Mouse (Mus musculus) intestine, embryonic 15.5 days (tissue): ENCODE measurements around the gene Gm281. TPM values are rescaled to one million over a fixed set of nuclear protein-coding genes. Genes with fewer than 3 reads are reported as not detected.

Experiments used
- ATAC-seq: fragments of 200-750 bp; cut with Nextera tagmentation; 2 replicates; pipeline ENCODE4 v1.8.0; 2017; ENCODE audit warnings: moderate TSS enrichment, moderate library complexity
- H3K27ac ChIP-seq: fragments of 300-500 bp; sonication (generic); 2 replicates; pipeline ENCODE4 v1.5.1; 2015; ENCODE audit warnings: mild to moderate bottlenecking, inconsistent platforms
- H3K27me3 ChIP-seq: fragments of 300-500 bp; sonication (generic); replicated peaks from 2 replicates; pipeline ENCODE4 v1.6.1; 2015; ENCODE audit warnings: inconsistent platforms
- H3K36me3 ChIP-seq: fragments of 300-500 bp; sonication (generic); 2 replicates; pipeline ENCODE4 v1.6.1; 2015; ENCODE audit warnings: inconsistent platforms
- H3K4me1 ChIP-seq: fragments of 300-500 bp; sonication (generic); replicated peaks from 2 replicates; pipeline ENCODE4 v1.6.1; 2015; ENCODE audit warnings: inconsistent platforms
- H3K4me2 ChIP-seq: fragments of 300-500 bp; sonication (generic); replicated peaks from 2 replicates; pipeline ENCODE4 v1.6.1; 2015; ENCODE audit warnings: mild to moderate bottlenecking, inconsistent platforms
- H3K4me3 ChIP-seq: fragments of 300-500 bp; sonication (generic); replicated peaks from 2 replicates; pipeline ENCODE4 v1.5.1; 2015; ENCODE audit warnings: inconsistent platforms
- H3K9ac ChIP-seq: fragments of 300-500 bp; sonication (generic); 2 replicates; pipeline ENCODE4 v1.6.1; 2015; ENCODE audit warnings: inconsistent platforms
- H3K9me3 ChIP-seq: fragments of 300-500 bp; sonication (generic); 2 replicates; pipeline ENCODE4 v1.6.1; 2016; ENCODE audit warnings: inconsistent platforms
- WGBS: fragments of 180-500 bp; shearing (Covaris S2); methylation state at CpG from one replicate; pipeline ENCODE4 v1.1.7; 2015; 5-methylcytosine and 5-hydroxymethylcytosine counted together
- polyA plus RNA-seq: library from polyadenylated mRNA; unstranded; fragments of >200 nt; fragmentation: Nextera tagmentation; extraction: Ambion mirVana; gene quantifications from 2 replicates; pipeline ENCODE4 v1.2.1, GENCODE M21; 2015

Gene Gm281
- polyA plus RNA-seq, 1 experiment from 2014 or later = not detected

DNA sequence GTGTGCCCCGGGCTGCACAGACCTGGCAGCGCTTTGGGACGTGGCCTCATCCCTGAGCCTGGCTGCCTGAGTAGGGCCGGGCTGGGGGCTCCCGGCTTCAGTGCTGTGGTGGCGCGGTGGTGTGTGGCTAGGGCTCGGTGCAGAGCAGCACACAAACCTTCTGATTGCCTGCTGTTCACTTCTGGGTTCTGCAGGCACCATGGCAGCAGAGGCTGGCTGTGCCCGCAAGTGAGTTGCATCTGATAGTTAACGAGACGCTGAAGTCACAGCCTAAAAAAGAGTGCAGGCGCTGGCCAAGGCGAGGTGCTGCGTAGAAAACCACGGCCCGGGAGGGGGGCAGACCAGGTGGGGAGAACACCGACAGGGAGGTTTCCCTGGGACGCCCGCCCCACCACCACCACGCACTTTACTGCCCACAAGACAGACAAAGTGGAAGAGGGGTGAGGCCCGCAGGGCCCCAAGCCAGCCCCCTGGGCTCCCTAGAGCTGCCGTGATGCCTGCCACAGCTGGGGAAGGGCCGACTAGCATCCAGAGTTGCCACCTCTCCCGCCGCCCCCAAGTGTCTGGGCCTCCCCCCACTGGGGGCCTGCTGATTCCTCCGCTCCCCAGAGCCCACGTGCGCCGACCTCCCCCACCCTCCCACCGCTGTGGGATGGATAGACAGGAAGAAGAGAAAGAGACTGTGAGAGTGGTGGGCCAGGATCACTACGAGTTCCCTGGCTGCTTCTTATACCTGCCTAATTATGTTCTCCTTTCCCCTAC, 19.2 kb upstream of the Gm281 start:
- Histone ChIP-seq H3K4me1 (no peaks in the 10 kb centered on the region; the same call in 1 of the 2 replicates), H3K36me3 (no peaks in the 10 kb centered on the region), H3K9ac (peak overlapping the region; percentile 32), H3K4me3 (peak overlapping the region; percentile 27), H3K27ac (no peak overlapping the region), H3K27me3 (no peaks in the 10 kb centered on the region), H3K4me2 (peak overlapping the region; percentile 72), H3K9me3 (no peaks in the 10 kb centered on the region)
- 36% methylated on average over 31 of the region's 31 CpGs for WGBS
- ATAC-seq = peak; percentile 65

DNA sequence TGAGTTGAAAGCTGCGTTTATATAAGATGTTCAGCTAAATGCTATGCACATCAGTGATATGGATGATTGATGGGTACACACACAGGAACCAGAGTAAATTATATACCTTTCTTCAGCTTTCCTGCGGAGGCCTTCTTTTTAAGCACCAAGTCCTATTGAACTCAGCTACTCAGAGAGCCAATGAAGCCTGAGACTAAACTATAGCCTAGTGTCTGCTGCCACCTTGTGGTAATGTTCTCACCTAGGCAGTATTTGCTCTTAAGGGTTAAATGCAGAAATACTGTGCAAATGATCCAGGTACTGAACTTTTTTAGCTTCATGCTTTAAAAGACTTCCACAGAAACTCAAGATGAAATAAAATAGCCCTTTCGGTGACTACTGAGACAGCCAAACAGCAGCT, 3.4 kb upstream of the Gm281 start:
- Histone ChIP-seq H3K4me1 (no peaks in the 10 kb centered on the region), H3K27me3 (no peaks in the 10 kb centered on the region), H3K36me3 (no peaks in the 10 kb centered on the region), H3K9me3 (no peaks in the 10 kb centered on the region), H3K27ac (no peak overlapping the region), H3K4me3 (no peak overlapping the region), H3K9ac (no peak overlapping the region), H3K4me2 (no peak overlapping the region)
- WGBS = 37% methylated on average over 3 of the region's 3 CpGs
- peak; percentile 65 for ATAC-seq

DNA sequence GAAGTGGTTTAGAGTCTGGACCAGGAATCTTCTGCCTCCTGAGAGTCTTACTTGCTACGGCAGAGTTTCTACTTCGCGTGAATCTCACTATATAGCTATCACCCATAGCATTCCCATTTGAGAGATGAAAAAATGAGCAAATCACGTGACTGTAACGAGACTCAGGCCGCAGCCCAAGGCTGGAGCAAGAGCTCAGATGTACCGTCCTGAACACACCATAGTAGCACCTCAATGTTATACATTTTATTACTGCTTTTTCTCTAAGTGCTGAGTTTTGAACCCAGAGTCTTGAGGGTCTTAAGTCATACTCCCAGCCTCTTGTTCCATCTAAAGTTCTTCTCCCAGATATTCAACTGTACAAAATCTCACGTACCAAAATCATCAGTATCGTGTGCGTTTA, 2.9 kb upstream of the Gm281 start:
- WGBS = 87% methylated on average over 10 of the region's 10 CpGs

DNA sequence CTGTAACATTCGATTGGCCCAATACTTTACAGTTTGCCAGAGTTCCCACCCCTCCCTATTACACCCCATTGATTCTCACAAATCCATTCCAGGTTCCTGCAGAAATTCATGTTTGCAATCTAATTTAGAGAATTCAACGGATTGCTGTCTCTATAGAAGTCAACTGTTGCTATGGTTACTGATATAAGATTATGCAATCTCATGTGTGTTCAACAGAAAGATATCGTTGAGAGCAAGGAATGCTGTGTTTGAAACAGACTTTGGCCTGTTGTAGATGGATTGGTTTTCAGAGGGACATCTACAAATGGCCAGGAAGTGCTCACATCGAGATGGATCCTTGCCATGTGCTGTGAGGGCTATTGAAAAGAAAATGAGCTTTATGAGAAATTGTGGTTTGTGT, 929 bp upstream of the Gm281 start:
- Histone ChIP-seq H3K36me3 (no peaks in the 10 kb centered on the region), H3K4me2 (no peak overlapping the region), H3K4me1 (no peaks in the 10 kb centered on the region), H3K4me3 (no peak overlapping the region), H3K27ac (no peak overlapping the region), H3K9me3 (no peaks in the 10 kb centered on the region), H3K9ac (no peak overlapping the region), H3K27me3 (no peaks in the 10 kb centered on the region)
- peak; percentile 64 for ATAC-seq
- WGBS = 59% methylated on average over 4 of the region's 4 CpGs

More for the DNA sequence above, 2.9 kb upstream of the Gm281 start:
- no peaks in the 10 kb centered on the region for H3K36me3 ChIP-seq
- H3K4me3 ChIP-seq = no peak overlapping the region
- no peaks in the 10 kb centered on the region for H3K4me1 ChIP-seq
- no peak overlapping the region for H3K27ac ChIP-seq
- ATAC-seq = no peak
- H3K9ac ChIP-seq = no peak overlapping the region
- no peaks in the 10 kb centered on the region for H3K27me3 ChIP-seq
- no peaks in the 10 kb centered on the region for H3K9me3 ChIP-seq
- H3K4me2 ChIP-seq = no peak overlapping the region

DNA sequence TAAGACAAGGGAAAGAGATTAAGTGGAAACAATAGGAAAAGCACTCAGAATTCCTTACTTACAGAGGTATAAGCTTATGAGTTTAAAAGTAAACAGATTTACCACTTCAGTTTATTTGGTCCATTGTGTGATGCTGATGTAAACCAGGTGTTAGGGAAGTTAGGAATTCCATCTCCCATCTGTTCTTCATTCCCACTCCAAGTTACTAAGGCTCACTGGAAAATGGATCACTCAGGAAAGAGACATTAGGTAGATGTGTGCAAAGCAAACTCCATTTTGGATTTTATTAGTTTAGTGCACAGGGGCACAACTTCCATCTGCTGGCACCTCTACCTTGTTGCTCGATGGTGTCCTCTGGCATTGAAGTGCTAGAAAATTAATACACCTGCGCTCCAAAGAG, 4.1 kb downstream of the Gm281 start:
- Histone ChIP-seq H3K27me3 (no peaks in the 10 kb centered on the region), H3K4me3 (no peak overlapping the region), H3K9me3 (no peaks in the 10 kb centered on the region), H3K4me2 (no peak overlapping the region), H3K9ac (no peak overlapping the region), H3K4me1 (no peaks in the 10 kb centered on the region), H3K27ac (no peak overlapping the region), H3K36me3 (no peaks in the 10 kb centered on the region)
- no peak for ATAC-seq
- 82% methylated on average over 2 of the region's 2 CpGs for WGBS

DNA sequence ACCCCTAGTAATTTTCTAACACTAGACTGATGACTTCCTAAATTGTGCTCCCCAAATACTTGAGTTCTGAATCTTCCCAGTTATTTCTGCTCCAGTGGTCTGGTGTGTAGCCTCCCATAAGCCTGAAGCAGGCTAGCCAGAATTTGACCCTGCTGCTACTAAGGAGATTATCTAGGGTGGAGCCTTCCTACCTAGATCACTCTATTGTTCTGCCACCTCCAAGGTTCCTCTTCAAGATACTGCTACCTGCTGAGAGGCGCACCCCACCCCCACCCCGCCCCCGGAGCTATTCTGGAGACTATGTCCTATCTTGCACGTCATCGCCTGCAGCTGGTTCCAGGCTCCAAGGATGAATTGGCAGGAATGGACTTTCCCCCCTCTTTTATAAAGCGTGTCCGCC, 7.1 kb downstream of the Gm281 start:
- Histone ChIP-seq H3K4me2 (no peak overlapping the region), H3K4me3 (no peak overlapping the region), H3K4me1 (no peaks in the 10 kb centered on the region), H3K27ac (no peak overlapping the region), H3K36me3 (no peaks in the 10 kb centered on the region), H3K9me3 (no peaks in the 10 kb centered on the region), H3K27me3 (no peaks in the 10 kb centered on the region), H3K9ac (no peak overlapping the region)
- ATAC-seq = no peak
- WGBS = 87% methylated on average over 7 of the region's 7 CpGs

DNA sequence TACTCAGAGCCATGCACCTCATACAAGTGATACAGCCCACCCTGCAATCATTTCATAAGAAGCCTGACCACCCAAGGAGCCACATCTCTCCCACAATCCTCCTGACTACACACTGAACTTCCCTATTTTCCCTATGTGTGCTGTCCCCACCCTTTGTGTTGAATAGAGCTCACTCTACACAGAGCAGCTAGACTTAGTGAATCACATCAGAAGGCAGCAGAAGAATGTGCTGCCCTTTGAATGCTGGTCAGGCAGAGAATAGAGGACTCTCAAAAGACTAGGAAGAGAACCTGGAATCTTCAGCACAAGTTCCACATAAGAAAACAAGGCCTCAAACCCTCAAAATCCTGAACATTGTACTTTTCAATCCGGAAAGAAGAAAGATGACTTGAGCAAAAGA, 7.8 kb downstream of the Gm281 start:
- Histone ChIP-seq H3K4me2 (no peak overlapping the region), H3K4me3 (no peak overlapping the region), H3K36me3 (no peaks in the 10 kb centered on the region), H3K27me3 (no peaks in the 10 kb centered on the region), H3K9me3 (no peaks in the 10 kb centered on the region), H3K27ac (no peak overlapping the region), H3K4me1 (no peaks in the 10 kb centered on the region), H3K9ac (no peak overlapping the region)
- ATAC-seq = no peak
- 86% methylated on average over 1 of the region's 1 CpGs for WGBS

DNA sequence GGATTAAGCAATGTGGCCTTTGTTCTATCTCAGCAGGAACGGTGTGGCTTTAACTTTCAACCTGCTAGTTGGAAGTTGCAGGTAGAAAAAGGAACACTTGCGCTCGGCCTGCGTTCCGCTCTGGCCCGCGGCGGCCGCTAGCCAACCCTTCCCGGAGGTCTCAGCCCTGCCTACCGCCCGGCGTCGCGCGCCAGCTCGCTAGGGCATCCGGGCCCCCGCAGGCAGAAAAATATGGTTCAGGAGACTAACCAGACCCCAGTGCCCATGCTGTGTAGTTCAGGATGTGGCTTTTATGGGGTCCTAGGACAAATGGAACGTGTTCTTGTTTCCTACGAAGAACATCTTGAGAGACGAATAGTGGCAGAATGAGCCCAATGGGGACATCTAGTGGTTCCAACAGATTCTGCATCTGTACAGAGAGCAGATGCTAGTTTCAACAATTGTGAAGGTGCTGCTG, 12.6 kb downstream of the Gm281 start:
- no peaks in the 10 kb centered on the region for H3K4me1 ChIP-seq
- under 1% methylated on average over 22 of the region's 22 CpGs for WGBS
- peak; percentile 87 for ATAC-seq
- peak overlapping the region; percentile 90 for H3K4me2 ChIP-seq
- no peaks in the 10 kb centered on the region for H3K36me3 ChIP-seq
- peak overlapping the region; percentile 47 for H3K4me3 ChIP-seq
- H3K9me3 ChIP-seq = no peaks in the 10 kb centered on the region
- H3K27ac ChIP-seq = peak overlapping the region; percentile 41; the same call in 1 of the 2 replicates
- H3K9ac ChIP-seq = peak overlapping the region; percentile 61
- no peaks in the 10 kb centered on the region for H3K27me3 ChIP-seq

DNA sequence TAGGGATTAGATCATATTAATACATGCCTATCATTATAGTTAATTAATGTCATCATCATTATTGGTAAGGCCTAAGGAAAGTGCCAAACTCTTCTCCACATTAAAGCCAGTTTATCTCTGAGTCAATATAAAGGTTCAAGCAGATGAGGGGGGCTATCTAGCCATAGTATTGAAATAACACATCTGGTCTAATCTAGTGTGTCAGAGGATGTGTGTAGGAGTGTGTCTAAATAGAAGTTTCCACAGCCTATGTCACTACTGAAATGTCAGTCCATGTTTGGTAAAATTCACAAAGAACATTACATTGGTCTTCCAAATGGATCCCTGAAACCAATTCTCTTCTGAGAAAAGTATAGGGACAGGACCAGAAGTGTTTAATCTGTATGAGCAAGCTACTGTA, 19.1 kb downstream of the Gm281 start:
- Histone ChIP-seq H3K27me3 (no peaks in the 10 kb centered on the region), H3K9ac (no peak overlapping the region), H3K9me3 (no peaks in the 10 kb centered on the region), H3K4me2 (no peak overlapping the region), H3K27ac (no peak overlapping the region), H3K4me3 (no peak overlapping the region), H3K4me1 (no peaks in the 10 kb centered on the region), H3K36me3 (no peaks in the 10 kb centered on the region)
- no peak for ATAC-seq

DNA sequence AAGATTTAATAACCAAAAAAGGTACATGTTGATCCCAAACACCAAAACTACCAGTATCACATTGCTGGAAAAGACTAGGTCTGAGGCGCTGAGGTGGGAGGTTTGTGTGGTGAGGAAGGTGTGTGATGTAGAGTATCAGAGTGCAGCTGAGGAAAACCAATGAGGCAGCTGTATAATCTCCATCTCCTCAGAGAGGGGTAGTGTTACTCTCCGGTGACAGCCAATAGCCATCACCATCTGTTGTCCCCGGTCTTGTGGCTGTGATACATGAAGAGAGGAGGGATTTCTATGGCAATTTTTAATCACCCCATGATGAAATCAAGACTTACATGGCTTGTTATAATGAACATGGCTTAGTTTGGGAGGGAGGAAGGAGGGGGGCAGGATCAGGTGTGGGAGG, 20.5 kb downstream of the Gm281 start:
- no peak overlapping the region for H3K4me3 ChIP-seq
- no peak overlapping the region for H3K4me2 ChIP-seq
- ATAC-seq = no peak
- no peaks in the 10 kb centered on the region for H3K36me3 ChIP-seq
- H3K27ac ChIP-seq = no peak overlapping the region
- no peak overlapping the region for H3K9ac ChIP-seq
- H3K9me3 ChIP-seq = no peaks in the 10 kb centered on the region
- 89% methylated on average over 3 of the region's 3 CpGs for WGBS
- no peaks in the 10 kb centered on the region for H3K4me1 ChIP-seq
- H3K27me3 ChIP-seq = no peaks in the 10 kb centered on the region

DNA sequence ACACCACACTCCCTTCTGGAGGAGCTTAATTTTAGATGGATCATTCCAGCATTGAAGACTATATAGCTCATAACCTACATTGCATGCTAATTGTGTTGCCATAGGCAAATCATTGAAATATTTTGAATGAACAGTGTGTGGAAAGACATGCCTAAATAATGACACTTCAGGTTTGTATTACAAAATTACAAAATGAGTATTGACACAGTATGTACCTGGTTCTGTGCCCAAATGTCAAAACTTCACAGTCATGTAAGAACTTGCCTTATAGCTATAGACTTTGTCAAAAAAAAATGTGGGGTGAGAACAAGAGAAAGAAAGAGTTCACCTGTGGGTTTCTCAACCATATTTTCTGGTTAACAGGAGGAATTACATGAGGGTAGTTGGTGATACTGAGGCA, 52.9 kb downstream of the Gm281 start:
- Histone ChIP-seq H3K27ac (no peak overlapping the region), H3K9me3 (no peaks in the 10 kb centered on the region), H3K36me3 (no peaks in the 10 kb centered on the region), H3K9ac (no peak overlapping the region), H3K4me2 (no peak overlapping the region), H3K27me3 (no peaks in the 10 kb centered on the region), H3K4me1 (no peaks in the 10 kb centered on the region), H3K4me3 (no peak overlapping the region)
- no peak for ATAC-seq

DNA sequence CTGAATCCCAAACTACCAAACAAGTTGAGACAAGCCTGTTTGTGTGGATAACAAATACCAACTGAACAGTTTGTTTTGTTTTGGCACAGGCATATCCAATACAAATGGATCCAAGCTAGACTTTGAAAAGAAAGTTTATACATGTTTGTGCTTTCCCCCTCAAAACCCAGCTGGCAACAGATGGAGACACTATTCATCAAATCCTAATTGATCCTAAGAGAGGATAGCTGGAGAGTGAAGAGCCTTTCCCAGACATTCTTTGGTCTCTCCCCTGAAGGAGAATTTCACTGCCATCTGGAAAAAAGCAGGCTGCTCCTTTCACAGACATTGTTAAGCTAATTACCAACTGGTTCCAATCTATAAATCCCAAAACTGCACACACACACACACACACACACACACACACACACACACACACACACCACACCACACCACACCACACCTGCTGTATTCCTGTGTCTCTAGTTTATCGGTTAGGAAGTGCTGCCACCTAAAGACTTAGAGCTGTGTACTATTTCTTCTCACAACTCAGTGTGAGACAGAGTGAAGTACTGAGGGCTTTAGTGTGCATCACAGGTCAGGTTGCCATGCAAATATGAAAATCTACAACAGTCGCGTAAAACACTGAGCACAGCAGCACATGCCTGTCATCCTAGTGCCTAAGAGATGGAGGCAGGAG, 101.3 kb downstream of the Gm281 start:
- Histone ChIP-seq H3K9ac (no peak overlapping the region), H3K27me3 (no peaks in the 10 kb centered on the region), H3K9me3 (no peaks in the 10 kb centered on the region), H3K27ac (no peak overlapping the region), H3K4me3 (no peak overlapping the region), H3K4me2 (no peak overlapping the region), H3K36me3 (no peaks in the 10 kb centered on the region), H3K4me1 (no peaks in the 10 kb centered on the region)
- 83% methylated on average over 3 of the region's 3 CpGs for WGBS
- no peak for ATAC-seq

DNA sequence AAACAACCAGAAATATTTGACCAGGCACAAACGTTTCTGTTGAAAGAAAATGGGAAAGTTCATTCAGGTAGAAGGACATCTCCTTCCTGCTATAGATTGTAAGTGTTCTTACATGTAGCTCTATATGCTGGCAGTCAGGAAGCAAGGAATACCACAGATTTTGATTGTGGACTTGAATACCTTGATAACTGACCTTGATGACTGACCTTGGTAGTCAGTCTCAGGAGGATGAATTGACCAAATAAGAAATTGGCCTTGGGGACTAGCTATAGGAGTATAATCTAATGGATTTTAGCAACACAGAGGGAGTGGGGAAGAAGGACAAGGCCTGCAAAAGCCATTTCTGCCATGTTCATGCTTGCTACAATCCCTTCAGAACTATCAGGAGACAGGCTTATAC, 123.8 kb downstream of the Gm281 start:
- H3K4me1 ChIP-seq = no peaks in the 10 kb centered on the region
- 23% methylated on average over 1 of the region's 1 CpGs for WGBS
- H3K27ac ChIP-seq = no peak overlapping the region
- no peak overlapping the region for H3K4me3 ChIP-seq
- no peaks in the 10 kb centered on the region for H3K36me3 ChIP-seq
- no peak overlapping the region for H3K4me2 ChIP-seq
- no peak overlapping the region for H3K9ac ChIP-seq
- no peaks in the 10 kb centered on the region for H3K9me3 ChIP-seq
- H3K27me3 ChIP-seq = no peaks in the 10 kb centered on the region
- ATAC-seq = no peak
